Mouse (Mus musculus): ENCODE measurements around the gene 3110001I22Rik.

GRCm38 (mm10) chr16:13667878-13668343, 3.8 kb upstream of the 3110001I22Rik start, which contains the start of gene Parn:
- TF ChIP-seq CTCF (IDR thresholded peaks at IDR 0.05; ENCODE audit: low read depth): no peak
- no peak for TF ChIP-seq EP300 (IDR thresholded peaks at IDR 0.05; ENCODE audit: low read depth)

Measured in heart, postnatal 0 days (tissue).